Mouse (Mus musculus) layer of hippocampus, postnatal 25 days (tissue): ENCODE measurements around the gene Fbxl22. TPM values are rescaled to one million over a fixed set of nuclear protein-coding genes. Genes with fewer than 3 reads are reported as not detected.

Experiments used
- DNase-seq, 2 experiments: peaks; one replicate each; pipeline ENCODE4 v3.0.0; 2022; ENCODE audit warnings: mixed read lengths in 2 of 2, low spot score in 1 of 2; ENCODE audit errors: extremely low spot score in 1 of 2
- total RNA-seq, 2 experiments: library from RNA; stranded (reverse); gene quantifications; 2 replicates each; pipeline ENCODE4 v1.2.3; 2021

The Fbxl22 gene
- under 1 TPM; 0.23 to 0.25 TPM for total RNA-seq

- peak in 1 of 2 experiments; percentile 46 for DNase-seq
Measured at GRCm38 (mm10) chr9:66514256-66514770, at the start of gene Fbxl22. TSS of gene Fbxl22 (minus strand) at chr9:66514593.

GRCm38 (mm10) chr9:66562215-66562614, 47.8 kb upstream of the Fbxl22 start:
- no peak for DNase-seq

GRCm38 (mm10) chr9:66561496-66561895, 47.1 kb upstream of the Fbxl22 start:
- DNase-seq: no peak

GRCm38 (mm10) chr9:66560728-66561127, 46.3 kb upstream of the Fbxl22 start:
- no peak for DNase-seq

GRCm38 (mm10) chr9:66560295-66560694, 45.9 kb upstream of the Fbxl22 start:
- no peak for DNase-seq

GRCm38 (mm10) chr9:66558971-66559370, 44.6 kb upstream of the Fbxl22 start:
- no peak for DNase-seq

- DNase-seq: no peak
Measured at GRCm38 (mm10) chr9:66542785-66543184, 28.4 kb upstream of the Fbxl22 start.

- no peak for DNase-seq
Measured at GRCm38 (mm10) chr9:66521595-66521994, 7.2 kb upstream of the Fbxl22 start.

GRCm38 (mm10) chr9:66520299-66520698, 5.9 kb upstream of the Fbxl22 start:
- no peak for DNase-seq

- no peak for DNase-seq
Measured at GRCm38 (mm10) chr9:66518901-66519300, 4.5 kb upstream of the Fbxl22 start.

- DNase-seq: no peak
Measured at GRCm38 (mm10) chr9:66518251-66518650, 3.9 kb upstream of the Fbxl22 start.

- no peak for DNase-seq
Measured at GRCm38 (mm10) chr9:66517746-66518145, 3.4 kb upstream of the Fbxl22 start.

GRCm38 (mm10) chr9:66516296-66516940, 2.0 kb upstream of the Fbxl22 start:
- DNase-seq: no peak

- DNase-seq: no peak
Measured at GRCm38 (mm10) chr9:66515680-66516210, 1.4 kb upstream of the Fbxl22 start.

GRCm38 (mm10) chr9:66515115-66515514, 722 bp upstream of the Fbxl22 start:
- DNase-seq: no peak

GRCm38 (mm10) chr9:66513661-66514255, 635 bp downstream of the Fbxl22 start:
- DNase-seq: no peak

- DNase-seq: no peak
Measured at GRCm38 (mm10) chr9:66513150-66513549, 1.2 kb downstream of the Fbxl22 start.

GRCm38 (mm10) chr9:66512351-66512671, 2.1 kb downstream of the Fbxl22 start:
- DNase-seq: peak; percentile 65 to 66

- DNase-seq: peak; percentile 81 to 90
Measured at GRCm38 (mm10) chr9:66511580-66512350, 2.6 kb downstream of the Fbxl22 start.

- DNase-seq: no peak
Measured at GRCm38 (mm10) chr9:66510944-66511343, 3.4 kb downstream of the Fbxl22 start.

- no peak for DNase-seq
Measured at GRCm38 (mm10) chr9:66510351-66510841, 4.0 kb downstream of the Fbxl22 start.
